Mouse (Mus musculus): ENCODE measurements around the gene Dzip1l.
"Not testable (repeated sequence)": the region's sequence is repeated elsewhere in the genome, so short reads cannot be mapped to it uniquely, and the experiment has no call there.

Dzip1l gene

DNA sequence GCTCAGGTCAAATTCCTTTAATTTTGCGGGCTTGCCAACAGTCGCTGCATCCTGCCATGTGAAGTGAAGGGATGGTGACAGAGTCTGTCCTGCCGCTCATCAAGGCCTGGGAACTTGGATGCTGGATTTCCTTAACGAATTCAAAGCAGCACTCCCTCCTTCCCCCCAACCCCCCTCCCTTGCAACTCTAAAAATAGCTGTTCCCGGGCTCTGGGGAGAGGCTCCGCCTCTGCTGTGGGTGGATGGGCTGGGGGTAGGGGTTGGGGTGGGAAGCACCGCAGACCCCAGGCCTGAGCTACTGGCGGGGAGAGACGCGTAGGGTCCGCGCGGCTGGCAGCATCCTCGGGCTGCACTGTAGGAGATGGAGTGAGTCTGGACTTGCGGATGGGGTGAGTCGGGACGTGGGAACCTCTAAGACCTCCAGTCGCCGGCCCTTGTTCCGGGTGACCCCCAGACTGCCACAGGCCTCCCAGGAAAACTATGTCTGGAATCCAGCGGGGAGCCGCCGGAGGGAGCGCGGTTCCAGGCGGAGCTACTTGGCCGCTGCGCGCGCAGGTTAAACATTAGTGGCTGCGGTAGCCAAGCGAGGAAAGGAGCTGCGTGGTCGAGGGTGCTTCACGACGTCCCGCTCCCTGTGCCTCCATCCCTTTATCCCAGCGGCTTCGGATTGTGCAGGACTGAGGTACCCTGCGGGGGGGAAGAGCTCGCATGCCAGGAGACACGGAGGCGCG is at the start of gene Dzip1l:
TSS of gene Dzip1l (plus strand) at position 216 of the 731 bp plus-strand sequence.
- no peak for DNase-seq

DNA sequence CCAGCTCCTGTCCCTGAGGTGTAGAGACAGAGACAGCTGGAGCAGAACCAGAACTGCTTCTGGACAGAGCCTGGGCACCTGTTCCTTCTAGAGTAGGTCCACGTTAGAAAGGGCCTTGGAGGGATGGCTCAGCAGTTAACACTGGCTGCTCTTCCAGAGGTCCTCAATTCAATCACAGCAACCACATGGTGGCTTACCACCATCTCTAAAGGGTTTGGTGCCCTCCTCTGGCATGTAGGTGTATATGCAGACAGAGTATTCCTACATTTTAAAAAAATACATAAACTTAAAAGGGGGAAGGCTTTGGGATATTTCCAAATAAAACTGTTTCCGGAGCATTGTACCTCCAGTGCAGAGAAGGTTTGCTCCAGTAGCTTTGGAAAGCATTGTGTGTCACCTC is 48.6 kb upstream of the Dzip1l start:
- DNase-seq = peak; percentile 31

DNA sequence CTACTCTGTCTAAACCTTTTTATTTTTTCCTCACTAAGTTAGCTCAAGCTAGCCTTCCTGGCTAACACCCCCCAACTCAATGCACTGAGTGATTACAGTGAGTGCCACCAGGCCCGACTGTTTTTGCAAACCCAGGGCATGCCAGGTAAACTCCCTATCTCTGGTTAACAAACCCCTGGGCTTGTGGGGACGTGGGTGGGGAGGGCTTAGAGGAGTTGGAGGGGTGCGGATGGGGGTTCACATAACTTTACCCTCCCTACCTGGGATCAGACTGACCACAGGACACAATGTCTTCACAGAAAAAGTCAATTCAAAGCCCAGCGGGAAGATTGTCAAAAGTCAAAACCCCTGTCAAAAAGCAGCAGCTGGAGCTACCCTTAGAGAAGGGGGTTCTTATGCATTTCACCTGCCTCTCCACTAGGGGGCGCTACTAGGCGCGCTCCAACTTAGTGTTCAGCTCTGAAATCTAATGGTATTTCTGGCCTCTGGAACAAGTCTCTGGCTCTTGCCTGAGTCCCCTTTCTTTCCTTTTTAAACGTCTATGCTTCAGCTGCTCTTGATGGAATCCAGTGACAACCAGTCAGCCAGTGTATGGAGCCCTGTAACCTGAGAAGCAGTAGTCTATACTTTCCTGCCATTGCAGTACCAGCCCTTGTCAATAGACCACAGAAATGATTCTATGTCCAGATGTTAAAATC is 41.6 kb upstream of the Dzip1l start:
- DNase-seq = peak; percentile 45

DNA sequence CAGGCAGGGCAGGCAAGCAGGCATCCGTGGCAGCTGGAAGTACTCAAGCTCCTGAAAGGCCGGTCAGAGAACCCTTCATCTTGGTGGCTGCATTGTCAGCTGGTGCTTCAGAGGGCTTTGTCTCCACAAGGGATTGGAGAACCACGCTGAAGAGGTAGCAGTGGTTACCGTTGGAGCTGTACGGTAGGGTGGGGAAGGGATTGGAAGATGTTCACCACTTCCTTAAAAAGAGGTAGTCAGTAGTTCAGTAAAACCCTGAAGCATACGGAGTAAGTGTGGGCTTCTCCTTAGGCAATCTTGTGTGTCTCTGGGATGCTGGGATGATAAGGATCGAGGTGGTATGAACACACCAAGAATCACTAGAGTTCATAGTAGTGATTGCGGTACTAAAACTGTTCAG is 38.2 kb upstream of the Dzip1l start:
- DNase-seq = no peak

DNA sequence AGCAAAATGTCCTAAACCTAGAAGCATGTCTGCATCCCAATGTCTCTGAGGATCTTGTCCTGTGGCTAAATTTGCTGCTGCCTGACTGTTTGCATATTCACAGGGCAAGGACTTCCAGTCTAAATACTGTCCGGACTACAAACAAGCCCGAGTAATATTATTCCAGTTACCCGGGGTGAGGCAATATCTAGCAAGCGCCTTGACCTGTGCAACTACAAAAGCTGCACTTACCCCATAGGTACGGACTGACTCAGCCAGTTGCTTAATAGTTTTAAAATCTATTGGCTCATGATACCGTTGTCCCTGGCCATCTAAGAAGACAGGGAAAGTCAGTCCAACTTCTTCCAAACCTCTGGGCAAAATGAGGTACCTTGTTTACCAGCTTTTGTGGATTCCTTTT is 30.2 kb upstream of the Dzip1l start:
- DNase-seq = not testable (repeated sequence)

DNA sequence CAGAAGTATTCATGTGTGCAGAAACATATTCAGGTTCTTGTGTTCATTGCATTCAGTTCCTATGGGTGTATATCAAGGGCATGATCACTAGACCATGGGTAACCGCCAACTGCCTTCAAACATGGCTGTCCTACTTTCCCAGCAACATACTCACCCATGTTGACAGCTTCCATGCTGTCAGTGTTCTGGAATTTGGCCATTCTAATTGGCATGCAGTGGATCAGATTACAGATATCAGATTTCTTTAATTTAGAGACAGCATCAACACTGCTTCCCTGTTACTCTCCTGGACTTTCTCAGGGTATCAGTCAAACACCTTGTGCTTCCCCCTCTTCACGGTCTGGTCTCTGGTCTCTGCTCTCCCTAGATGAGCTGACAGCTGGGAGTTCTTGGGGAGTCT is 25.7 kb upstream of the Dzip1l start:
- DNase-seq = no peak

DNA sequence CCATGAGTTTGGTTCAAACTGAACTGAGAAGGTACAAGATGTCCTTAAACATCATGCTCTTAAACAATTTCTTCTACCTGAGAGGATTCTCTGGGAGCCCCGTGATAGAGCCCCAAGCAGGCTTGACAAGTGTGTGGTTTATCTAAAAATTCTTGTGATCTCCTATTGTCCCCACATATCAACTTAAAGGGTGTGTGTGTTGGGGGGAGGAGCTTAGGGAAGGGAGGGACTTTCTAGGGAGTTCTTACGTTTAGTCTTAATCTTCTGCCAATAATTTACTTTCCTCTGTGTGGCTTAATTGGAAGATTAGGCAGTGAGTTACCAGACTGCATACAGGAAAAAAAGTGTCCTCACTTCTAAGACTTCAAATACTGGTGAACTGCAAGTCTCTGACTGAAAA is 17.1 kb upstream of the Dzip1l start, which contains the start of gene A4gnt:
TSS of gene A4gnt (plus strand) at position 301 of the 400 bp plus-strand sequence.
- DNase-seq = no peak

DNA sequence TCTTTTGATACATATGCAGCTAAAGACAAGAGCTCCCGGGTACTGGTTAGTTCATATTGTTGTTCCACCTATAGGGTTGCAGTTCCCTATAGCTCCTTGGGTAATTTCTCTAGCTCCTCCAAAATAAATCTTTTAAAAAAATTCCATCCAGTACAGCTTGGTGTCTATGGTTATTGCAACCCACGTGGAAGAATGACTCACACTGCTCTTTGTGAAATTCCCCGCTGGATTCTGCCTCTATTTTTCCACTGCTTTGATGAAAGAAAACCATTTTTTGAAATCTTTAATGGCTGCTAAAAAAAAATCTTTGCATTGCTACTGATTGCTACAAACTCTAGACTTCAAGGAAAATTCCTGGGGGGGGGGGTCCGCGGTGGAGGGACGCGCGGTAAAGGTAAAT is 9.6 kb upstream of the Dzip1l start:
- DNase-seq = no peak

DNA sequence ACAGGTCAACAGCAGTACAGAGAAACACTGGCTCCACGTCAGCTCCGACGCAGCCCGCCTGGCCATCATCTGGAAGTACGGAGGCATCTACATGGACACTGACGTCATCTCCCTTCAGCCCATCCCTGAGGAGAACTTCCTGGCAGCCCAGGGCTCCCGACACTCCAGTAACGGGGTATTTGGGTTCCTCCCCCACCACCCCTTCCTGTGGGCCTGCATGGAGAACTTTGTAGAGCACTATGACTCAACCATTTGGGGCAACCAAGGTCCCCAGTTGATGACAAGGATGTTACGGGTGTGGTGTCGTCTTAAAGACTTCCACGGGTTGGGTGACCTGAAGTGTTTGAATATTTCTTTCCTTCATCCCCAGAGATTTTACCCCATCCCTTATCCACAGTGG is 9.1 kb upstream of the Dzip1l start:
- DNase-seq = no peak

DNA sequence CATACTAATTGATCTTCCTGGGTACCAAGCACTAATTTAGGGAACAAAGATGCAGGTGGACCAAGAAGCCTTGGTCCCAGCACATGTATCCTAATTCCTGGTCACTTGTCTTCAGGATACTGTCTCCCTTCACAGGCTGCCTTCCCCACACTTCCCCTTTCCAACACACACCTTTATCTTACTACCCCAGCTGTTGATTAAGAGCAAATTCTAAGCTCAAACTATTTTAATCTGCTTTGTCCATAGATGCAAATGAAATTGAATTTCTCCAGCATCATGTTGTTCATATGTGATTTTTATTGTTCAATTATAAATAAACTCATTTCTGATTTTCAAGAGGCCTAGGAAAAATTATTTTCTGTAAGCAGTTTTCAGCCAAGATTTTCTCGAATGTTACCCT is 7.3 kb upstream of the Dzip1l start:
- DNase-seq = no peak

DNA sequence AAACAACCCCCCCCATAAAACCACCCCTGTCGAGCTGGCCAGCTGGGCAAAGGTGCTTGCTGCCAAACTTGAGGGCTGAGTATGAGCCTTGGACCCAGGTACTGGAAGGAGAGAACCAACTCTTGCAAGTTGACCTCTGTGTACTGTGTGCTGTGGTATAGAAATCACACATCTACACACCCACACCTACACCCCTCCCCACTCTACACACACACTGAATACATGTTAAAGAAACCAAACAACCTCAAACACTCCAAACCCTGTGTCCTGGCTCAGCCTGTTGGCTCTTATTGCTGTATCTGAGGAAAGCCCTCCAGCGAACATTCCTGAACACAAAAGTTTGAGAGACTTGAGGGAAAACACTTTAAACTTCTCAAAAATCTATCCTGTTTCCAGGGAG is 6.3 kb upstream of the Dzip1l start:
- no peak for DNase-seq

DNA sequence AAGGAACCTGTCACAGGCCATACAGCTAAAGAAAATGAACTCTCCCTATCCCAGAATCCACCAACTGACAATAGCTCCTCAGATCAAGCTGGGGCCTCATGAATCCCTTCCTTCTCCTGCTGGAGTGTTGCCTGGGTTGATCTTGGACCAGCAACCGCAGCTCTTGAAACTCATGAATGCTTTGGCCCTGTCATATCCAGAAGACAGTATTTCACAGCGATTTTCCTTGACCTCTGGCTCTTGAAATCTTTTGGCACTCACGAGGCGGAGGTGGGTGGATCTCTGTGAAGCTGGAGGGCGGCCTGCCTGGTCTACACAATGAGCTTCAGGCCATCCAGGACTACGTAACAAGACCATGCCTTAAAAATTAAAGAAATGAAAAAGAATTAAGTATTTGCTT is 5.2 kb upstream of the Dzip1l start:
- DNase-seq = no peak

DNA sequence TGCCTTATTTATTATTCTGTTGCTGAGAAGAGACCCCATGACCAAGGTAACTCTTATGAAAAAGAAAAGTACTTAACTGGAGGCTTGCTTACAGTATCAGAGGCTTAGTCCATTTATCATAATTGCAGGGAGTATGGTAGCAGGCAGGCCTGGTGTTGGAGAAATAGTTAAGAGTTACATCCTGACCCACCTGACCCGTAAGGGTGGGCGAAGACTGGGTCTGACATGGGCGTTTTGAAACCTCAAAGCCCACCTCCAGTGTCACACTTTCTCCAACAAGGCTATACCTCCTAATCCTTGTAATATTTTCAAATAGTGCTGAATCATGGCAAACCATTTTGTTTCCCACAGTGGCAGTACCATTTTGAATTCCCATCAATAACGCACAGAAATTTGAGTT is 715 bp upstream of the Dzip1l start:
- DNase-seq = no peak

DNA sequence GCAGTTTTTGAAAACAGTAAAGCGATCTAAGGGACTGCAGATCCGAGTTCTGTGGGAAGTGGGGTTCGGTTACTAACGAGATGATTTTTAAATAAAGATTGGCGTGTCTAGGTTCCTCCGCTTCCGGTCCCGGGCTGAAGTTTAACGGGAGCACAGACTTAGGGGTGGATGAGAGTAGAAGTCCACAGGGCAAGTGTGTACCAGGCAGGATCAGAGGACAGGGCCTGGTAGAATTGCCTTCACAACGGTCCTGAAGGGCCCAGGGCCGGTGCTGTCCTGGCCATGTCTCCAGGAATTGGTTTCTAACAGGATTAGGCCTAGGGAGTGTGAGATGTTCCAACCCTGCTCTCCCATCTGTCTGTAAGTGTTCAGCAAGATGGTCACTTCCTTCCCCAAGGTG is 775 bp downstream of the Dzip1l start:
- DNase-seq = no peak

DNA sequence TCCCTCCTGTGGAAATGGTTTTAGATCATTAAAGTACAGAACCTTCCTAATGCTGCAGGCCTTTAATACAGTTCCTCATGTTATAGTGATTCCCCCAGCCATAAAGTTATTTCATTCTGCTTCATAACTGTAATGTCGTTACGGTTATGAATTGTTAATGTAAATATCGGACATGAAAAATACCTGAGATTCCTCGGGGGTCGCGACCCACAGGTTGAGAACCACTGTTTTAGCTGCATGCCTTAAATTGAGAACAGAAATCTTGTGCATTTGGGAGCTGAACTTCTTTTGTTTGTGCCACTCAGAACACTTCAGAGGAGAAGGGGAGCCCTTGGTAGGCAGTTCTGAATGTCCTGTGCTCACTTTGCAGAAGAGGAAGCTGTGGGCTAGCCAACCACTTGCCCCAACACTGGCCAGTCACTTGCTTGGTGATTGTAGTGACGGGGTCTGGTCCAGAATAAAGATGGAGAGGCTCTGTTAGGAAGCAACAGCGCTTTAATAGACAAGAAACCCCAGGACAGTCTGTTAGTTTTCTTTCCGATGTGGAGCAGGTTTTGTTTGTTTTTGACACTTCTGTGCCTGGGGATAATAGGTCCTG is 1.3 kb downstream of the Dzip1l start:
- DNase-seq = no peak

DNA sequence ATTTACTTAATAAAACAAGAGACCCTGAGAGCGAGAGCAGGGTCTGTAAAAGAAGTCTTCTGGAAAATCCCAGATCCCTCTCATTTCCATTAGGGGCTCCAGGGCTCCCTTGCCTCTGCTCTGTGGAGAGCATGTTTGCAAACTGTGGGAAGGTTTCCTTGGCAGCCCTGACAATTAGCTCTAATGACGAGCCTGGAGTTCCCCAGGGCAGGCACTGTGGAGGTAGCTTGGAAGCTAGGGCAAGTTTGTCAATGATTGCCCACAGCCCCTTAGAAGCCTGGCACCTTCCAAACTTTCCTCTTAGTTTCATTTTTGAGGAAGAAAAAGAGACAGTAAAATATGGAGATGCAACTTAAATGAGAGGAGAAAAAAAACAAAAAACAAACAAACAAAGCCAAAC is 2.5 kb downstream of the Dzip1l start:
- no peak for DNase-seq

DNA sequence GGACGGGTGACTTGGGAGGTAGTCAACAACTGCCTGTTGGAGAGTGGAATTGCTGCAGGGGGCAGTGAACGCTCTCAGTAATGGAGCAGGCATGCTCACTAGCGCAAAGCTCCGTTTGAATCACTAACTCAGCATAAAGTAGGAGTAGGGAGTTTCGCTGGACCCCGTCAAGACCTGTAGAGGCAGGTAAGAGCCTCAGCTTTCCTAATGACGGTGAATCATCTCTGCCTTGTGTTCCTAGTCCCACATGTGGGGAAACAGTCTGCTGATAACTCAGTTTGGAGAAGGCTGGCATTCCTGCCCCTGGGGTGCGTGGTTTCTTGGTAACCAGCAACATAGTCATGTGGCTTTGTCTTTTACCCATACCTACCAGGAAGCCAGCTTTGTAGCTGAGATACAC is 3.0 kb downstream of the Dzip1l start:
- DNase-seq = no peak

DNA sequence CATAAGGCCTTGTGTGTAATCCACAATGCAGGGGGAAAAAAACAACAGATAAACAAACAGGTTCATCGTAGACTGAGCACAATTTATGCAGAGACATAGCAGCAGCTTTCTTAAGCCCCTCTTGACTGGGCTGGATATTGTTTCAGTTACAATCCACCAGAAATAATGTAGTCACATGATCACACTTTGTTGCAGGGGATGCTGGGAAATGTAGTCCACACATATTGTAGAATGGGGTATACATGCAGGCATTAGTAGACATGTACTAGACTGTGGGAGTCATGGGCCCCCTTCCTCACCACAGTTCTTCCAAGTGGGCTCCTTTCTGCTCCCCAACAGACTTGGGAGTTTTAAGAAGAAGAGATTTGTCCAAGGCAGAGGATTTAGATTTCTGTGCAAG is 7.5 kb downstream of the Dzip1l start:
- DNase-seq = no peak

DNA sequence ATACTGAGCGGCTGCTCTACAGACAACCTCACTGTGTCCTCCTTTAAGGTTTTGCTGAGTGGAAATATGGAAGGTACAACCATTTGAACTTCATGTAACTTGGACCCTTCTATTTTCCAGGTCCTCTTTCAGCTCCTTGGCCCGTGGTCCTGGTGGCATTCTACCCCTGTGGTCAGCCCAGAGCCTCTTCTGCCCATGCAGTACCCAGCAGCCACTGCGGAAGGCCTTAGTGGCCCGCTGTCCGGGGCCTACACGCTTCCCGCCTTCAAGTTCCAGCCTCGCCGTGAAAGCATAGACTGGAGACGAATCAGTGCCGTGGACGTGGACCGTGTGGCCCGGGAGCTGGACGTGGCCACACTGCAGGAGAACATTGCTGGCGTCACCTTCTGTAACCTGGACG is 7.9 kb downstream of the Dzip1l start:
- DNase-seq = no peak

DNA sequence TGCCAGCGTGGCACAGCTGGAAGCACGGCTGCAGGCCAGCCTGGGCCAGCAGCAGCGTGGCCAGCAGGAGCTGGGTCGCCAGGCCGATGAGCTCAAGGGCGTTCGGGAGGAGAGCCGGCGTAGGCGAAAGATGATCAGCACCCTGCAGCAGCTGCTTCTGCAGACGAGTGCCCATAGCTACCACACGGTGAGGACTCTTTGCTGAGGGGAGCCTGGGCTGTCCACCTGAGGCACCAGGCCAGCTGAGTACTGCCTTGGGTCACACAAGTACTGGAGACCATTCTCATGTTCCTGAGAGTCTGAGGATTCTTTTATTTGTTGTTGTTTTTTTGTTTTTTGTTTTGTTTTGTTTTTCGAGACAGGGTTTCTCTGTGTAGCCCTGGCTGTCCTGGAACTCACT is 8.4 kb downstream of the Dzip1l start:
- DNase-seq = no peak

DNA sequence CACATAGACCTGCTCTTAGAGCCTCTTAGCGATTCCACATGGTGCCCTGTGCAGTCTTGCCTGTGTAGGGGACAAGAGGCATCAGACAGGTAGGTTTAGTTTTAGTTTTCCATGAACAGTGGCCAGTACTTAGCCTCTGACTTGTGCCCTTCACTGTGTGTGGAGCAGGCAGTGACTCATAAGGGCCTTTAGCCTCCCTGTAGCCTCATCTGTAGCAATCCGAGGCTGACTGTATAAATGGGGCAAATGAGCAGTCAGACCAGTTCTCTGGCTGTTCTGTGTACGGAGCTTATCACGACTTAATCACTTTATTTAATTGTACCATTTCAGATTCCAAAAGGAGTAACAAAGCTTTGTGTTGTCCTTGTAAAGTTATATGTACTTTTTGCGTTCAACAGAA is 10.7 kb downstream of the Dzip1l start:
- DNase-seq = no peak

DNA sequence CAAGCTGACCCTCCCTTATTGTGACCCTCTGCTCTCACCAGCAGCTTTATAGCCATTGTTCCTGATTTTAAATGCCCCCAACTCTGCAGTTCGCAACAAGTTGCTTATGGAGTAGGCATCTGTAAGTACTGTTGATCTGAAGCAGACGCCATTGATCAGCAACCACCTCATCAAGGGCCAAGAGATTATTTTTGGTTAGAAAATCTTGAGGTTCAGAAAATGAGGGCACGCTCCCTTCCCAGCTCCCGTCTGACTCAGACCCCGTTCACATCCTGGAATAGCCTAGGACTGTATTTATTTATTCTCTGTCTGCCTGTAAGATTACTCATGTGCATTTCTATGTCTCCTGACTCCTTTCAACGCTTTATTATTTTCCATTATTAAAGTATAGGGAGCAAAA is 16.1 kb downstream of the Dzip1l start:
- DNase-seq = no peak

DNA sequence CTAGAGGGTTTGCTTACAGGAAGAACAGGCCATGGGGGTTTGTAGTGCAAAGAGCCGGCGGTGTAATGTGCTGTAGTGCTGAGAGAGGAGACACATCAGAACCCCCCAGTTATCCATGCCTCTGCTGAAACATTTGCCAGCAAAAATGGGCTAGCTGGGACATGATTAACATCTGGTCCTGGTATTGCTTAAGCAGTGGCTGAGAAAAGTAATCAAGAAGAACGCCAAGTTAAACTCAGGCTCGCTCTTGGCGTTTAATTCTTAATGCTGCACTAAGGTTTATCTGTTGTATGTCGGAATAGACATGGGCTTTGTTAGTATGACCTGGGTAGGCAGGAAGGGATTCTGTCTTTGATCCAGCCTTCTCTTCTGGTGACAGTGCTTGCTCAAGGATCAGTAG is 16.8 kb downstream of the Dzip1l start:
- no peak for DNase-seq

DNA sequence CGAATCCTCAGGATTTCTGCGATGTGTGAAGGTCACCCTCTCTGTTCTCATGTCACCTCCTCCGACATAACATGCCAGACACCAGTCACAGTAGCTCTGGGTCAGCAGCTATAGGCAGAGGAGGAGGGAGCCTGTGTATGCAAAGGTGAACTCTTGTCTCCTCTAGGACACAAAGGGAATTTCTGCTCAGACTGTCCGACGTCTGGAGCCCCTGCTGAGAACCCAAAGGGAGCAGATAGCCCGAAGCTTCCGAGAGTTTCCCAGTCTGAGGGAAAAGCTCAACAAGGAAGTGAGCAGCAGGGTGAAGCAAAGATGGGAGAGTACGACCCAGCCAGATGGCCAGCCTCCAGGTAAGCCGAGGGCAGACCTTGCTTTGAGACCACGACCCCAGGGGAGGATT is 31.5 kb downstream of the Dzip1l start:
- DNase-seq = no peak
